13 mouse cellular contexts compared by ENCODE assay signal in the genomic region with DNA sequence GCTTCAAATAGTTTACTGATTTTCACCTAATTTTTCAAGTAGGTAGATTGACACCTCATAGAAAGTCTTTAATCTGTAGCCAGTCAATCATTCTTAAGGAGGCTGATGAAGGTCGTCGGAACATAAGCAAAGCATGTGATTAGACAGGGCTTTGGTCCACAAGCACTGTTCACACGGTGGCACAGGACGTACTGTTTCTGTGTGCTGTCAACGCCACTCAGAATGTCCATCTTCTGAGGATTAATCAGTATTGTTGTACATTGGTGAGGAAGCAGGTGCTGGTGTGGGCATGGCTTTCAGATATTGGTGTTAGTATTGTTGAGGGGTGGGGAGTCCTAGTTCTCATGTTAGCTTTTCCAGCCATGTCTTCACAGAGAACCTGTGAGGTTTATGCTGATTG.
A peak's percentile ranks its signal among the peaks of the same experiment; 100 is the strongest.
DNase-seq lines count a peak whose midpoint lies in the region; ATAC-seq and TF ChIP-seq lines count a peak whose summit lies in the region.
"Had no signal": no experiment of that assay in that cellular context is flagged by ENCODE, and none has a peak within 500 bp of the region (broad histone marks: within the 10 kb centered on the region; RNA-seq: fewer than 3 reads in every experiment).

No protein-coding gene starts in this region.

- TF ChIP-seq CTCF in small intestine, adult 2 months (IDR thresholded peaks at IDR 0.05; ENCODE audit: extremely low read depth, insufficient read length, insufficient replicate concordance, low read depth, low read length), result no peak

- H3K9ac ChIP-seq in neural tube, embryonic 13.5 days, result no peak overlapping the region
- no peak overlapping the region for H3K9ac ChIP-seq in heart, embryonic 15.5 days
- H3K9ac ChIP-seq: lung, embryonic 14.5 days; neural tube, embryonic 12.5 days had no signal

- no peak overlapping the region for H3K27ac ChIP-seq in neural tube, embryonic 13.5 days (replicated peaks)
- H3K27ac ChIP-seq in heart, embryonic 15.5 days, result no peak overlapping the region
- H3K27ac ChIP-seq in small intestine, adult 2 months (ENCODE audit: insufficient read depth, low read depth, low read length), result peak overlapping the region; percentile 36; the same call in 1 of the 2 replicates
- H3K27ac ChIP-seq: neural tube, embryonic 12.5 days had no signal

- peaks cover 44% of the 10 kb centered on the region for H3K4me1 ChIP-seq in neural tube, embryonic 13.5 days (replicated peaks)
- peaks cover 44% of the 10 kb centered on the region for H3K4me1 ChIP-seq in heart, embryonic 15.5 days (replicated peaks)
- H3K4me1 ChIP-seq in small intestine, adult 2 months (ENCODE audit: control insufficient read depth, insufficient read depth, insufficient read length, low read length), result peaks cover 12% of the 10 kb centered on the region

- intact Hi-C loops in heart, postnatal 25 days (cut with DNase I), result loop anchor here (2.0 to 5.0 kb wide), 2 partner anchors 43 to 57 kb away; no protein-coding TSS in a partner anchor

- ATAC-seq in neural tube, embryonic 13.5 days (ENCODE audit: low read depth), result no peak
- no peak for ATAC-seq in heart, embryonic 15.5 days (replicated peaks; ENCODE audit: insufficient number of reproducible peaks, insufficient read depth, low FRiP score, low read depth)

- H3K4me2 ChIP-seq in neural tube, embryonic 13.5 days, result peak overlapping the region; percentile 21
- H3K4me2 ChIP-seq in heart, embryonic 15.5 days, result peak overlapping the region; percentile 16; the same call in 1 of the 2 replicates
- H3K4me2 ChIP-seq: midbrain, embryonic 11.5 days; neural tube, embryonic 12.5 days had no signal

- WGBS in neural tube, embryonic 13.5 days, result 82% methylated on average over 5 of the region's 5 CpGs
- WGBS in heart, embryonic 15.5 days, result 39% methylated on average over 5 of the region's 5 CpGs
- WGBS in small intestine, adult 2 months, result 37% methylated on average over 5 of the region's 5 CpGs

- DNase-seq in heart, adult 8-10 months (ENCODE audit: low spot score), result peak; percentile 57
- DNase-seq in heart, postnatal 25 days (ENCODE audit: low spot score), result no peak
- DNase-seq in neural tube, embryonic 10.5 days (ENCODE audit: extremely low spot score, low spot score), result no peak
- no peak for DNase-seq in urinary bladder, postnatal 25 days (ENCODE audit: low spot score)
- DNase-seq: adrenal gland, adult 2 months; kidney, adult 11 months; lung, embryonic 14.5 days; right cerebral cortex, postnatal 25 days had no signal

- H3K27me3 ChIP-seq in neural tube, embryonic 13.5 days, result no peaks in the 10 kb centered on the region
- no peaks in the 10 kb centered on the region for H3K27me3 ChIP-seq in heart, embryonic 15.5 days
- no peaks in the 10 kb centered on the region for H3K27me3 ChIP-seq in small intestine, adult 2 months (ENCODE audit: control insufficient read depth, insufficient read depth, low read length)
- H3K27me3 ChIP-seq: neural tube, embryonic 12.5 days had no signal

- H3K36me3 ChIP-seq in neural tube, embryonic 13.5 days, result no peaks in the 10 kb centered on the region
- H3K36me3 ChIP-seq in heart, embryonic 15.5 days, result no peaks in the 10 kb centered on the region
- H3K36me3 ChIP-seq in small intestine, adult 2 months (ENCODE audit: control insufficient read depth, insufficient read depth, low read length), result peaks cover 5% of the 10 kb centered on the region; the same call in 1 of the 2 replicates
- H3K36me3 ChIP-seq: neural tube, embryonic 12.5 days had no signal

- no peak for TF ChIP-seq POLR2A in small intestine, adult 2 months (IDR thresholded peaks at IDR 0.05; ENCODE audit: low read depth, low read length)

- no peak overlapping the region for H3K4me3 ChIP-seq in neural tube, embryonic 13.5 days
- no peak overlapping the region for H3K4me3 ChIP-seq in heart, embryonic 15.5 days
- H3K4me3 ChIP-seq in small intestine, adult 2 months (ENCODE audit: low read depth, low read length), result peak overlapping the region; percentile 18; the same call in 1 of the 2 replicates
- H3K4me3 ChIP-seq: neural tube, embryonic 12.5 days had no signal

- no peaks in the 10 kb centered on the region for H3K9me3 ChIP-seq in neural tube, embryonic 13.5 days
- no peaks in the 10 kb centered on the region for H3K9me3 ChIP-seq in heart, embryonic 15.5 days (replicated peaks)
- H3K9me3 ChIP-seq: neural tube, embryonic 12.5 days had no signal
